Mouse (Mus musculus) ES-E14 (cell line): Measurements from ENCODE around the gene Gprin1.

ENCODE experiments used
- CHD2 ChIP-seq: IDR thresholded peaks from 2 replicates; pipeline ENCODE4 v1.6.1; 2014; ENCODE audit warnings: mild to moderate bottlenecking, low read depth, low read length, inconsistent platforms
- HCFC1 ChIP-seq: IDR thresholded peaks from 2 replicates; pipeline ENCODE4 v1.6.1; 2012; ENCODE audit warnings: low read length, inconsistent platforms, borderline replicate concordance; ENCODE audit not compliant: insufficient read depth
- ZC3H11A ChIP-seq: IDR thresholded peaks from 2 replicates; pipeline ENCODE4 v1.6.1; 2012; ENCODE audit warnings: low read depth, mild to moderate bottlenecking, inconsistent platforms, low read length, borderline replicate concordance
- ZNF384 ChIP-seq: IDR thresholded peaks from 2 replicates; pipeline ENCODE4 v1.6.1; 2012; ENCODE audit warnings: low read depth, low read length, inconsistent platforms

GRCm38 (mm10) chr13:54692711-54693557 is 56.7 kb downstream of the Gprin1 start:
- no peak for TF ChIP-seq ZNF384
- no peak for TF ChIP-seq ZC3H11A
- no peak for TF ChIP-seq CHD2
- no peak for TF ChIP-seq HCFC1
